ENCODE assay signal across 8 mouse cellular contexts in genomic region chr9:72531291-72531995, GRCm38 (mm10). TPM values are rescaled to one million over a fixed set of nuclear protein-coding genes. Genes with fewer than 3 reads are reported as not detected.
DNase-seq lines count a peak whose midpoint lies in the region; ATAC-seq and TF ChIP-seq lines count a peak whose summit lies in the region.

No protein-coding gene starts in this region.

- H3K4me2 ChIP-seq in forebrain, embryonic 13.5 days = peak overlapping the region; percentile 69
- H3K4me2 ChIP-seq in heart, postnatal 0 days (ENCODE audit: low read depth, low read length) = peak overlapping the region; percentile 88
- peak overlapping the region; percentile 96 for H3K4me2 ChIP-seq in liver, embryonic 15.5 days
- H3K4me2 ChIP-seq in neural tube, embryonic 11.5 days (ENCODE audit: low read depth) = peak overlapping the region; percentile 71
- H3K4me2 ChIP-seq in stomach, postnatal 0 days (replicated peaks; ENCODE audit: low read depth) = peak overlapping the region; percentile 83

- TF ChIP-seq POLR2A in ES-Bruce4 (IDR thresholded peaks at IDR 0.05; ENCODE audit: insufficient read depth, low read length) = peak; percentile 76

- peak; percentile 76 for ATAC-seq in cerebellum, adult (ENCODE audit: insufficient number of reproducible peaks, low FRiP score, low TSS enrichment)
- ATAC-seq in forebrain, embryonic 13.5 days = peak; percentile 94
- ATAC-seq in heart, postnatal 0 days (ENCODE audit: insufficient read depth, low read depth) = peak; percentile 85
- ATAC-seq in liver, embryonic 15.5 days (ENCODE audit: insufficient read depth) = peak; percentile 48
- ATAC-seq in neural tube, embryonic 11.5 days (ENCODE audit: insufficient read depth, low FRiP score, low TSS enrichment) = peak; percentile 91
- ATAC-seq in stomach, postnatal 0 days (ENCODE audit: low FRiP score, low TSS enrichment) = peak; percentile 80

- H3K9me3 ChIP-seq in ES-Bruce4 (replicated peaks; ENCODE audit: control insufficient read depth, insufficient read depth, low read length, poor library complexity, severe bottlenecking) = no peaks in the 10 kb centered on the region
- H3K9me3 ChIP-seq in forebrain, embryonic 13.5 days (replicated peaks) = no peaks in the 10 kb centered on the region
- H3K9me3 ChIP-seq in heart, postnatal 0 days (replicated peaks; ENCODE audit: control insufficient read depth, low read length) = no peaks in the 10 kb centered on the region
- H3K9me3 ChIP-seq in liver, embryonic 15.5 days (replicated peaks) = no peaks in the 10 kb centered on the region
- no peaks in the 10 kb centered on the region for H3K9me3 ChIP-seq in neural tube, embryonic 11.5 days (ENCODE audit: control insufficient read depth, low read length)
- no peaks in the 10 kb centered on the region for H3K9me3 ChIP-seq in stomach, postnatal 0 days (ENCODE audit: control insufficient read depth, low read length)

- no peaks in the 10 kb centered on the region for H3K36me3 ChIP-seq in ES-Bruce4 (ENCODE audit: control insufficient read depth, insufficient read depth, low read length, poor library complexity, severe bottlenecking)
- no peaks in the 10 kb centered on the region for H3K36me3 ChIP-seq in forebrain, embryonic 13.5 days (ENCODE audit: poor library complexity, severe bottlenecking)
- no peaks in the 10 kb centered on the region for H3K36me3 ChIP-seq in heart, postnatal 0 days (replicated peaks; ENCODE audit: control insufficient read depth, insufficient read depth, low read length)
- no peaks in the 10 kb centered on the region for H3K36me3 ChIP-seq in liver, embryonic 15.5 days (replicated peaks)
- H3K36me3 ChIP-seq in neural tube, embryonic 11.5 days (ENCODE audit: control insufficient read depth, insufficient read depth, low read length) = no peaks in the 10 kb centered on the region
- no peaks in the 10 kb centered on the region for H3K36me3 ChIP-seq in stomach, postnatal 0 days (ENCODE audit: control insufficient read depth, insufficient read depth, low read length)

- H3K4me3 ChIP-seq in ES-Bruce4 (ENCODE audit: low read depth, low read length) = peak overlapping the region; percentile 79
- peak overlapping the region; percentile 94 for H3K4me3 ChIP-seq in forebrain, embryonic 13.5 days
- H3K4me3 ChIP-seq in heart, postnatal 0 days (ENCODE audit: low read depth, low read length) = peak overlapping the region; percentile 84
- H3K4me3 ChIP-seq in liver, embryonic 15.5 days (replicated peaks) = peak overlapping the region; percentile 92
- peak overlapping the region; percentile 88 for H3K4me3 ChIP-seq in neural tube, embryonic 11.5 days (ENCODE audit: low read depth, low read length)
- peak overlapping the region; percentile 99 for H3K4me3 ChIP-seq in stomach, postnatal 0 days (ENCODE audit: low read depth, low read length)

- TF ChIP-seq EP300 in ES-Bruce4 (IDR thresholded peaks at IDR 0.05; ENCODE audit: insufficient read depth, low read depth, low read length) = 0 out of 2 replicates have a peak, but pooled peaks have one; percentile 32
- no peak for TF ChIP-seq EP300 in heart, postnatal 0 days (IDR thresholded peaks at IDR 0.05; ENCODE audit: low read depth)
- TF ChIP-seq EP300 in stomach, postnatal 0 days (optimal IDR thresholded peaks at IDR 0.05) = no peak

- 1% methylated on average over 34 of the region's 35 CpGs for WGBS in forebrain, embryonic 13.5 days
- WGBS in heart, postnatal 0 days = 2% methylated on average over 35 of the region's 35 CpGs
- WGBS in liver, embryonic 15.5 days (ENCODE audit: insufficient replicate concordance) = 3% methylated on average over 35 of the region's 35 CpGs
- WGBS in neural tube, embryonic 11.5 days = 2% methylated on average over 35 of the region's 35 CpGs
- whole genome bisulfite sequencing in stomach, postnatal 0 days = under 1% methylated on average over 34 of the region's 35 CpGs

- DNase-seq in heart, postnatal 0 days (ENCODE audit: low spot score) = peak; percentile 91
- DNase-seq in kidney, postnatal 36 days = peak; percentile 80 to 81
- peak; percentile 90 for DNase-seq in neural tube, embryonic 11.5 days (ENCODE audit: low spot score)
- peak; percentile 86 for DNase-seq in stomach, postnatal 0 days (ENCODE audit: low spot score)

- H3K4me1 ChIP-seq in ES-Bruce4 (ENCODE audit: control insufficient read depth, insufficient read depth, low read length) = no peaks in the 10 kb centered on the region
- peaks cover 20% of the 10 kb centered on the region for H3K4me1 ChIP-seq in forebrain, embryonic 13.5 days
- H3K4me1 ChIP-seq in heart, postnatal 0 days (ENCODE audit: control insufficient read depth, insufficient read depth) = peaks cover 11% of the 10 kb centered on the region; the same call in 1 of the 2 replicates
- H3K4me1 ChIP-seq in liver, embryonic 15.5 days (replicated peaks) = peaks cover 30% of the 10 kb centered on the region
- H3K4me1 ChIP-seq in neural tube, embryonic 11.5 days (ENCODE audit: control insufficient read depth, insufficient read depth, low read length) = peaks cover 8% of the 10 kb centered on the region
- H3K4me1 ChIP-seq in stomach, postnatal 0 days (replicated peaks; ENCODE audit: control insufficient read depth, insufficient read depth) = peaks cover 3% of the 10 kb centered on the region

- peak overlapping the region; percentile 99 for H3K9ac ChIP-seq in ES-Bruce4 (ENCODE audit: low read depth, poor library complexity, severe bottlenecking)
- peak overlapping the region; percentile 97 for H3K9ac ChIP-seq in forebrain, embryonic 13.5 days
- peak overlapping the region; percentile 95 for H3K9ac ChIP-seq in heart, postnatal 0 days (replicated peaks; ENCODE audit: low read depth, low read length)
- H3K9ac ChIP-seq in liver, embryonic 15.5 days = peak overlapping the region; percentile 95
- peak overlapping the region; percentile 96 for H3K9ac ChIP-seq in neural tube, embryonic 11.5 days (ENCODE audit: low read length)
- peak overlapping the region; percentile 99 for H3K9ac ChIP-seq in stomach, postnatal 0 days (ENCODE audit: low read length)

- H3K27ac ChIP-seq in ES-Bruce4 (ENCODE audit: insufficient read depth, low read length) = peak overlapping the region; percentile 83
- peak overlapping the region; percentile 100 for H3K27ac ChIP-seq in forebrain, embryonic 13.5 days
- H3K27ac ChIP-seq in heart, postnatal 0 days (ENCODE audit: low read depth) = peak overlapping the region; percentile 97
- H3K27ac ChIP-seq in liver, embryonic 15.5 days (replicated peaks) = peak overlapping the region; percentile 93
- H3K27ac ChIP-seq in neural tube, embryonic 11.5 days (ENCODE audit: low read depth, low read length) = peak overlapping the region; percentile 99
- peak overlapping the region; percentile 100 for H3K27ac ChIP-seq in stomach, postnatal 0 days (replicated peaks)

- no peak for TF ChIP-seq CTCF in ES-Bruce4 (IDR thresholded peaks at IDR 0.05; ENCODE audit: low read depth, low read length)
- TF ChIP-seq CTCF in heart, postnatal 0 days (IDR thresholded peaks at IDR 0.05; ENCODE audit: low read depth) = no peak
- no peak; the same call in 1 of the 2 replicates for TF ChIP-seq CTCF in stomach, postnatal 0 days (IDR thresholded peaks at IDR 0.05; ENCODE audit: low read depth)

- H3K27me3 ChIP-seq in ES-Bruce4 (ENCODE audit: control insufficient read depth, insufficient read depth, low read length, poor library complexity, severe bottlenecking) = no peaks in the 10 kb centered on the region
- H3K27me3 ChIP-seq in forebrain, embryonic 13.5 days = no peaks in the 10 kb centered on the region
- H3K27me3 ChIP-seq in heart, postnatal 0 days (ENCODE audit: control insufficient read depth, insufficient read depth, low read length) = no peaks in the 10 kb centered on the region
- 0 out of 2 replicates have a peak, but pooled peaks cover 6% of the 10 kb centered on the region for H3K27me3 ChIP-seq in liver, embryonic 15.5 days
- no peaks in the 10 kb centered on the region for H3K27me3 ChIP-seq in neural tube, embryonic 11.5 days (ENCODE audit: control insufficient read depth, insufficient read depth, low read length)
- no peaks in the 10 kb centered on the region for H3K27me3 ChIP-seq in stomach, postnatal 0 days (ENCODE audit: control insufficient read depth, insufficient read depth, low read length)

RNA-seq across cellular contexts. Expression of gene Rfx7, which starts 0.6 kb away (rescaled TPM):
- polyA plus RNA-seq in ES-Bruce4 (2011; ENCODE audit: insufficient read depth, insufficient read length, low read depth, missing spikeins) = 54.0 and 54.6 TPM in 2 replicates
- 16.2 and 18.5 TPM in 2 replicates for polyA plus RNA-seq in forebrain, embryonic 13.5 days (2015; fragmentation: Nextera tagmentation; extraction: Ambion mirVana)
- 14.5 and 18.9 TPM in 2 replicates for total RNA-seq in heart, postnatal 0 days (2014; rRNA removed; ENCODE audit: low replicate concordance)
- 2.6 and 3.1 TPM in 2 replicates for polyA plus RNA-seq in heart, postnatal 0 days (2015; fragmentation: Nextera tagmentation; extraction: Ambion mirVana)
- polyA plus RNA-seq in liver, embryonic 15.5 days (2015; fragmentation: Nextera tagmentation; extraction: Ambion mirVana) = 2.3 TPM in 2 replicates
- polyA plus RNA-seq in neural tube, embryonic 11.5 days (2014; fragmentation: Nextera tagmentation; extraction: Ambion mirVana) = 21.2 and 22.6 TPM in 2 replicates
- 4.5 and 4.9 TPM in 2 replicates for polyA plus RNA-seq in stomach, postnatal 0 days (2015; fragmentation: Nextera tagmentation; extraction: Ambion mirVana)

RNA-seq across cellular contexts. Expression of gene Tex9, which starts 39.4 kb away (rescaled TPM):
- polyA plus RNA-seq in ES-Bruce4 (2011; ENCODE audit: insufficient read depth, insufficient read length, low read depth, missing spikeins) = 39.7 and 43.3 TPM in 2 replicates
- 62.0 and 65.6 TPM in 2 replicates for polyA plus RNA-seq in forebrain, embryonic 13.5 days (2015; fragmentation: Nextera tagmentation; extraction: Ambion mirVana)
- 0.76 and 9.7 TPM in 2 replicates for total RNA-seq in heart, postnatal 0 days (2014; rRNA removed; ENCODE audit: low replicate concordance)
- 6.3 and 8.4 TPM in 2 replicates for polyA plus RNA-seq in heart, postnatal 0 days (2015; fragmentation: Nextera tagmentation; extraction: Ambion mirVana)
- polyA plus RNA-seq in liver, embryonic 15.5 days (2015; fragmentation: Nextera tagmentation; extraction: Ambion mirVana) = 3.8 and 4.2 TPM in 2 replicates
- 48.7 and 52.8 TPM in 2 replicates for polyA plus RNA-seq in neural tube, embryonic 11.5 days (2014; fragmentation: Nextera tagmentation; extraction: Ambion mirVana)
- 9.6 and 10.8 TPM in 2 replicates for polyA plus RNA-seq in stomach, postnatal 0 days (2015; fragmentation: Nextera tagmentation; extraction: Ambion mirVana)

Comparison
In these comparisons a context has a peak if more than half of its experiments do, and no peak if none do; other contexts are left out.
1. Peak in every context shown above with its lines: DNase-seq, ATAC-seq, H3K4me3 ChIP-seq and H3K27ac ChIP-seq.